Mouse (Mus musculus) lung, embryonic 14.5 days (tissue): ENCODE data around the gene Tfrc. TPM values are rescaled to one million over a fixed set of nuclear protein-coding genes. Genes with fewer than 3 reads are reported as not detected.

Experiments used
- ATAC-seq: fragments of 200-750 bp; cut with Nextera tagmentation; 2 replicates; pipeline ENCODE4 v1.8.0; 2017; ENCODE audit warnings: mild to moderate bottlenecking, moderate TSS enrichment, moderate library complexity; ENCODE audit not compliant: insufficient read depth
- DNase-seq: peaks from one replicate; pipeline ENCODE4 v3.0.0-alpha.2; 2015
- H3K27ac ChIP-seq: fragments of 300-500 bp; sonication (generic); 2 replicates; pipeline ENCODE4 v1.5.1; 2014; ENCODE audit warnings: low read depth, mild to moderate bottlenecking, moderate library complexity
- H3K27me3 ChIP-seq: fragments of 300-500 bp; sonication (generic); 2 replicates; pipeline ENCODE4 v1.6.1; 2014; ENCODE audit warnings: low read length, control low read depth; ENCODE audit not compliant: insufficient read depth
- H3K36me3 ChIP-seq: fragments of 300-500 bp; sonication (generic); 2 replicates; pipeline ENCODE4 v1.6.1; 2014; ENCODE audit warnings: control low read depth; ENCODE audit not compliant: insufficient read depth
- H3K4me1 ChIP-seq: fragments of 300-500 bp; sonication (generic); 2 replicates; pipeline ENCODE4 v1.6.1; 2014; ENCODE audit warnings: antibody characterized with exemption, control low read depth; ENCODE audit not compliant: insufficient read depth
- H3K4me2 ChIP-seq: fragments of 300-500 bp; sonication (generic); 2 replicates; pipeline ENCODE4 v1.6.1; 2014; ENCODE audit warnings: mild to moderate bottlenecking
- H3K4me3 ChIP-seq: fragments of 300-500 bp; sonication (generic); 2 replicates; pipeline ENCODE4 v1.5.1; 2014; ENCODE audit warnings: low read depth, low read length
- H3K9ac ChIP-seq: fragments of 300-500 bp; sonication (generic); 2 replicates; pipeline ENCODE4 v1.6.1; 2014
- H3K9me3 ChIP-seq: fragments of 300-500 bp; sonication (generic); 2 replicates; pipeline ENCODE4 v1.6.1; 2016; ENCODE audit warnings: low read depth, low read length, control low read depth
- CTCF ChIP-seq: IDR thresholded peaks from 2 replicates; pipeline ENCODE4 v1.5.1; 2016; ENCODE audit warnings: antibody characterized with exemption, low read depth
- WGBS: fragments of 180-500 bp; shearing (Covaris S2); extraction: QIAGEN DNeasy Blood & Tissue Kit; methylation state at CpG from one replicate; pipeline ENCODE4 v1.1.7; 2014; 5-methylcytosine and 5-hydroxymethylcytosine counted together
- polyA plus RNA-seq: library from polyadenylated mRNA; unstranded; fragments of >200 nt; fragmentation: Nextera tagmentation; extraction: Ambion mirVana; gene quantifications from 2 replicates; pipeline ENCODE4 v1.2.1, GENCODE M21; 2014

Tfrc gene
- polyA plus RNA-seq, 1 experiment from 2014 or later, result 71.2 TPM

- no peaks in the 10 kb centered on the region for H3K27me3 ChIP-seq
- H3K4me1 ChIP-seq, result no peaks in the 10 kb centered on the region; the same call in 1 of the 2 replicates
- no peak overlapping the region for H3K4me3 ChIP-seq
- H3K27ac ChIP-seq, result peak overlapping the region; percentile 27; the same call in 1 of the 2 replicates
- no peaks in the 10 kb centered on the region for H3K9me3 ChIP-seq
- no peaks in the 10 kb centered on the region for H3K36me3 ChIP-seq
- ATAC-seq (no peak; the same call in 1 of the 2 replicates), DNase-seq (peak; percentile 68)
- TF ChIP-seq CTCF, result no peak
- WGBS, result 16% methylated on average over 4 of the region's 4 CpGs
- H3K4me2 ChIP-seq, result no peak overlapping the region
- H3K9ac ChIP-seq, result no peak overlapping the region
These were observed 10.8 kb upstream of the Tfrc start for GRCm38 (mm10) chr16:32597909-32598381.

- Histone ChIP-seq H3K4me3 (no peak overlapping the region), H3K9me3 (no peaks in the 10 kb centered on the region), H3K9ac (no peak overlapping the region), H3K36me3 (no peaks in the 10 kb centered on the region), H3K4me1 (no peaks in the 10 kb centered on the region), H3K27ac (no peak overlapping the region), H3K4me2 (no peak overlapping the region), H3K27me3 (no peaks in the 10 kb centered on the region)
- TF ChIP-seq CTCF, result no peak
- DNase-seq (no peak), ATAC-seq (no peak)
- WGBS, result 91% methylated on average over 1 of the region's 1 CpGs
These were observed 9.6 kb upstream of the Tfrc start for GRCm38 (mm10) chr16:32599151-32599550.

- H3K27ac ChIP-seq, result peak overlapping the region; percentile 69
- TF ChIP-seq CTCF, result no peak
- no peak overlapping the region for H3K4me2 ChIP-seq
- H3K4me1 ChIP-seq, result no peaks in the 10 kb centered on the region
- no peak overlapping the region for H3K4me3 ChIP-seq
- H3K9ac ChIP-seq, result no peak overlapping the region
- no peaks in the 10 kb centered on the region for H3K27me3 ChIP-seq
- DNase-seq (peak; percentile 27), ATAC-seq (no peak)
- WGBS, result 54% methylated on average over 3 of the region's 3 CpGs
- H3K9me3 ChIP-seq, result no peaks in the 10 kb centered on the region
- H3K36me3 ChIP-seq, result no peaks in the 10 kb centered on the region
These were observed 6.5 kb upstream of the Tfrc start for GRCm38 (mm10) chr16:32602193-32602685.

- DNase-seq, result no peak
- 0 out of 2 replicates have a peak overlapping the region, but pooled peaks have one; percentile 94 for H3K27ac ChIP-seq
- no peaks in the 10 kb centered on the region for H3K9me3 ChIP-seq
- H3K36me3 ChIP-seq, result no peaks in the 10 kb centered on the region
- H3K4me3 ChIP-seq, result no peak overlapping the region
- H3K4me1 ChIP-seq, result 0 out of 2 replicates have a peak, but pooled peaks cover 3% of the 10 kb centered on the region
- TF ChIP-seq CTCF, result no peak
- 51% methylated on average over 7 of the region's 7 CpGs for WGBS
- H3K4me2 ChIP-seq, result peak overlapping the region; percentile 89
- H3K27me3 ChIP-seq, result no peaks in the 10 kb centered on the region
- no peak overlapping the region for H3K9ac ChIP-seq
- ATAC-seq, result no peak
These were observed 967 bp upstream of the Tfrc start for GRCm38 (mm10) chr16:32607562-32608343.

- Histone ChIP-seq H3K4me1 (0 out of 2 replicates have a peak, but pooled peaks cover 3% of the 10 kb centered on the region), H3K36me3 (0 out of 2 replicates have a peak, but pooled peaks cover under 1% of the 10 kb centered on the region), H3K27me3 (no peaks in the 10 kb centered on the region), H3K27ac (peak overlapping the region; percentile 94; the same call in 1 of the 2 replicates), H3K4me3 (peak overlapping the region; percentile 84), H3K9me3 (no peaks in the 10 kb centered on the region), H3K9ac (no peak overlapping the region; the same call in 1 of the 2 replicates), H3K4me2 (peak overlapping the region; percentile 89)
- DNase-seq (no peak), ATAC-seq (no peak)
- TF ChIP-seq CTCF, result no peak
- WGBS, result 9% methylated on average over 8 of the region's 8 CpGs
These were observed 392 bp upstream of the Tfrc start for GRCm38 (mm10) chr16:32608344-32608711.

DNA sequence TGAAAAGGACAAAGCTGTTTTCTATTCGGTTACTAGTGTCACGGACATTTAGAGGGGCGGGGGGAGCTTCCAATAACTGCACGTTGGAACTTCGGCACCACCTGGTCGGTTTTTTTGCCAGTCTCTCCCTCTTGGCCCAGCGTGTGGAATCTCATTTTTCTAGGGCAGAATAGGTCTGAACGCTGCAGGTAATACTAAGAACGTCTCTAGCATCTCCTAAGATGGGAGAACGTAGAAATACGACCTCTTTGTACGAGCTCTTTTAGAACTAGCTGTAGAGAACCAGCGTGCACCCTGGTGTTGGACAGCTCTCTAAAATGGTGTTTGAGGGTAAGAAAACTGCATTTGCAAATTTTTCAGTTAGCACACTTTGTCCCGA is 670 bp downstream of the Tfrc start:
- peak overlapping the region; percentile 94 for H3K27ac ChIP-seq
- no peaks in the 10 kb centered on the region for H3K27me3 ChIP-seq
- H3K4me3 ChIP-seq, result peak overlapping the region; percentile 84
- H3K9ac ChIP-seq, result peak overlapping the region; percentile 82
- no peak for TF ChIP-seq CTCF
- peak overlapping the region; percentile 89 for H3K4me2 ChIP-seq
- H3K4me1 ChIP-seq, result 0 out of 2 replicates have a peak, but pooled peaks cover 3% of the 10 kb centered on the region
- ATAC-seq (no peak), DNase-seq (peak; percentile 64)
- H3K36me3 ChIP-seq, result 0 out of 2 replicates have a peak, but pooled peaks cover 4% of the 10 kb centered on the region
- no peaks in the 10 kb centered on the region for H3K9me3 ChIP-seq
- WGBS, result under 1% methylated on average over 14 of the region's 14 CpGs
